Mouse (Mus musculus) kidney, postnatal 10 days (tissue): ENCODE results near the gene Tmem151a.
"Not testable (repeated sequence)": the region's sequence is repeated elsewhere in the genome, so short reads cannot be mapped to it uniquely, and the experiment has no call there.

Source experiments
- DNase-seq: peaks from one replicate; pipeline ENCODE4 v3.0.0; 2021; ENCODE audit warnings: mixed read lengths

Tmem151a gene

DNA sequence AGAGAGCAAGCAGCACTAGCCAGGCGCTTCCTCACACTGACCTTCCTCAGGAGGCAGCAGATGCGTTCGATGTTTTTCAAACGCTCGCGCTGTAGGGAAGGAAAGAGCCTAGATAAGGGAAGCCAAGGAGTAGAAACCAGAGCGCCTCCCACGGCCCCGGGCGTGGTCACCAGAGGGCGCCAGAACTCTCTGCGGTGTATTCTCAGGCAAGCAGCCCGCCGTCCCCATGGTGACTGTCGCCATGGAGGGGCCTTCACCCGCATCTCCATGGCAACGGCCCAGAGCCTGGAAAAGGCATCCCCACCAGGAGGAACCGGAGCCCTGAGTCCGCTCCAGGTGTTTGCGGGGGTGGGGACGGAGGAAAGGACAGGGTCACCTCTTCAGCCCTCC lies 8.9 kb upstream of the Tmem151a start:
- peak; percentile 97 for DNase-seq

DNA sequence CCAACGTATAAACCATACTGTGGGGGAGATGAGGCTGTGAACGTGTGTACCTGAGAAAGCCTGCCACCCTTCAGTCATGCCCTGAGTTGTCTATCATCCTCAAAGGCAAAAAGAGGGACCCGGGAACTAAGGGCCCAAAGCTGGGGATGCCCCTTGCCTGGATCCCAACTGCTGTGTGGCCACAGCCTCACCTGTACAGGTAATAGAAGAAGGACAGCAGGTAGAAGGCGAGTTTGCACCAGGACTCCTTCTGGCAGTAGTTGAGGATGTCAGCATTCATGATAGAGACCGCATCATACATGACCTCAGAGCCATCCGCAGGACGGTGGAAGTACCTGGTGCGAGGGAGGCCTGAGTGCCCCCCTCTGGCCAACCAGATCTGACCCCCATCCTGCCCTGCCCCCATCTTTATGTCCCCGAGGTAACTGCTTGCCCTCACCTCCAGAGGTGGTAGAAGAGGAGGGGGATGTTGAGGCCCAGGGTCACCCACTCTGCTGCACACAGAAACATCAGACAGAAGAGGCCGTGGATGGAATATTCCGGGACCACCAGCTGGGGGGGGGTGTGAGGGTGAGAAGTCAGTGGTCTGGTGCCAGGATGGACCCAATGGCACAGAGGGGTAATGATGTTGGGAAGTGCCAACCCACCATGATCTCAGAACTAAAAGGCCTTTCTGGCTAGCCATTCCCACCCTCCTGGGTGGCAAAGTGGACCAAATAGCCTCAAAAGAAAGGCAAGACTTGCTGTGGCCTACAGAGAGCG lies 8.3 kb upstream of the Tmem151a start:
- DNase-seq = peak; percentile 27

DNA sequence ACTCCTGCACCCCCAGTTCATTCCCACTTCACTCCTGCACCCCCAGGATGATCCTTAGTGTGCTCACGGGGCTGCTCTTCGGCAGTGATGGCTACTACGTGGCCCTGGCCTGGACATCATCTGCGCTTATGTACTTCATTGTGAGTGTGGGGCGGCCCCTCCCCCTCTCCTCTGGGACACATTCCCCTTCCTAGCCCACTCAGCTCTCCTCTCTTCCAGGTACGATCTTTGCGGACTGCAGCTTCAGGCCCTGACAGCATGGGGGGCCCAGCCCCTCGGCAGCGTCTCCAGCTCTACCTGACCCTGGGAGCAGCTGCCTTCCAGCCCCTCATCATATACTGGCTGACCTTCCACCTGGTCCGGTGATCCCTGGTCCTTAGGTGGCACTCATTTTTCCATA lies 6.8 kb upstream of the Tmem151a start:
- peak; percentile 14 for DNase-seq

DNA sequence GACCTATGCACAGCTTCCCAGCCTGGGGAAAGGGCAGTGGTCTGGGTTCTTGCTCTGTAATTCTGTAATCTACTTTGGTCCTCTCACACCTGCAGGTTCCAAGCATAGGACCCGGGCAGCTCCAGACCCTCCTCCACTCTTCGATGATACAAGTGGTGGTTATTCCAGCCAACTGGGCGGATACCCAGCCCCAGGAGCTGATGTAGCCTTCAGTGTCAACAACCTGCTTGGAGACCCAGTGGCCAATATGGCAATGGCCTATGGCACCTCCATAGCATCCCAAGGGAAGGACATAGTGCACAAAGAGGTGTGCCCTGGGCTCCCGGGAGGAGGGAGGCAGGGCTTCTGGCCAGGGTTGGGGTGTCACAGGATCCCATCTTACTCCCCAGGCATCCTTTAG lies 4.0 kb upstream of the Tmem151a start:
- peak; percentile 7 for DNase-seq

- DNase-seq = peak; percentile 97
These were observed 2.8 kb upstream of the Tmem151a start, which contains the start of gene Yif1a for GRCm38 (mm10) chr19:5087884-5088728. Gene Yif1a (plus strand): TSS chr19:5088538.

DNA sequence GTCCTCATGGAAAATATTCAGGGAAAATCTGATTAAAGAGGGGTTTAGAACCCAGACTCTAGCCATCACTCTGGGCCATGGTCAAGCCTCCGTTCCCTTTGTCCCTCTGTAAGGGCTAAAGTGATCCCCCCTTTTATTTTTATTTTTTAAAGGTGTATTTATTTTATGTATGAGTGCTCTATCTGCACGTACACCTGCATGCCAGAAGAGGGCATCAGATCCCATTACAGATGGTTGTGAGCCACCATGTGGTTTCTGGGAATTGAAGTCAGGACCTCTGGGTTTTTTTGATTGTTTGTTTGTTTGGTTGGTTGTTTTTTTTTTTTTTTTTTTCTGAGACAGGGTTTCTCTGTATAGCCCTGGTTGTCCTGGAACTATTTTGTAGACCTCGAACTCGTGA lies 1.2 kb upstream of the Tmem151a start:
- DNase-seq = not testable (repeated sequence)

GRCm38 (mm10) chr19:5084834-5085144 lies 542 bp downstream of the Tmem151a start:
- no peak for DNase-seq

DNA sequence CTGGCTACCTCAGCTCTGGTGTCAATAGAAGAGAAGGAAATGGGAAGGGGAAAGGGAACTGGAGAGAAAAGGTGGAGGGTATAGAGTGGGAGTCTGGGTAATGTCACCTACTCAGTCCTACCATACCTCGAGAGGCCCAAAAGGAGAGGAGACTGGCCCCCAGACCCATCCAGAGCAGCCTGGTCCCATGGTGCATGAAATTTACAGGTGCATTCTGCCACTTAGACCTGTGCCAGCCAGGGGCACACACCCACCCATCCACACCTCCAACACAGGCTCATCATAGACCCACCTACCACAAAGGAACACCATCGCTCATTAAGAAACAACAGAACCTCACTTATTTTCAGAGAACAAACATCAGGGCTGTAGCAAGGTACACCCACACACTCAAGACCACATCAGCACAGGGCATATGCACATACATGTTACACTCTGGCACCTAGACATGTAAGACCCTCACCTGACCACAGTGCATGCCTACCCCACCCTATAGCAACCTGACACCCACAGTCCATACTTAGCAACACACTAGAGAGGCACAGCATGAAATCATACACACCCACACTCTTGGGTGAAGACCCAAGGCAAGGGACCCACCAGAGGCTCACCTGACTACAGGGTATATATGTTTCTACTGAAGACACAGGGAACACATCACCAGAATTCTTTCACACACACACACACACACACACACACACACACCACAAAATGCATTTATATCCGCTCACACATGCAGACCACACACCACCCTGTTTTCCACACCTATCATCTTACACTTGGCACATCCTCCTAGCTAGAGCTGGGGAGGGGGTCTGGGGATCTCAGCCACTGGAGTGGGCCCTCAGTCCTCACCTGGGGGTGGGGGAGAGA lies 1.1 kb downstream of the Tmem151a start:
- no peak for DNase-seq

GRCm38 (mm10) chr19:5082596-5082995 lies 2.7 kb downstream of the Tmem151a start:
- DNase-seq = no peak

- DNase-seq = no peak
These were observed 3.3 kb downstream of the Tmem151a start for GRCm38 (mm10) chr19:5082005-5082404.

DNA sequence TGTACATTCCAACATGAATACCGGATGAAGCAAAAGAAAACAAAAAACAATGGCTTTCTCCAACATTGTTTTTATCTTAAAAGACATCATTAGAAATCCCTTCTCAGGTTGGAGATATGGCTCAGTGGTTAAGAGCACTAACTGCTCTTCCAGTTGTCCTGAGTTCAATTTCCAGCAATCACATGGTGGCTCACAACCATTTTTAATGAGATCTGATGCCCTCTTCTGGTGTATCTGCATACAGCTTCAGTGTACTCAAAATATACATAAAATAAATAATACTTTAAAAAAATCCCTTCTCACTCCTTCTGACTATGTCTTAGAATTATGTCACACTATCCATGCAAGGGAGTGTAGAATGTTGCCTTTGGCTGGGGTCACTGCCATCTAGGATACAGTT lies 6.1 kb downstream of the Tmem151a start:
- DNase-seq = no peak

DNA sequence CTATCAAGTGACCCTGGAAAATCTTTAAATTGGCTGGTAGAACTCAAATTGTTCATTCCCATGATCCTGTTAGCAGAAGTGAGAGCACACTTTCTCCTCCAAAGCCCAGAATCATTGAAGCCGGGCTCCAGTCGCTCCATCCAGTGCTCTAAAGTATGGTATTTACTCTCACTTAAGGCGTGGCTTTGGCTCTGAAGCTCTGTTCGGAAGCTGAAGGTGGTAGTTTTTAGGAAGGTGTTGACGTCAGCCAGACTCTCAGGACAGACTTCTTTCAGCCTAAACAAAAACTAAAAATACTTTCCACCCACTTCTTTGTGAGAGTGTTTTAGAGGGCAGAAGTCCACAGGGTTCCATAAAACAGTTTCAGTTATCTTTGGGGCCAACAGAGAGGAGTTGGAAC lies 11.8 kb downstream of the Tmem151a start:
- DNase-seq = no peak

DNA sequence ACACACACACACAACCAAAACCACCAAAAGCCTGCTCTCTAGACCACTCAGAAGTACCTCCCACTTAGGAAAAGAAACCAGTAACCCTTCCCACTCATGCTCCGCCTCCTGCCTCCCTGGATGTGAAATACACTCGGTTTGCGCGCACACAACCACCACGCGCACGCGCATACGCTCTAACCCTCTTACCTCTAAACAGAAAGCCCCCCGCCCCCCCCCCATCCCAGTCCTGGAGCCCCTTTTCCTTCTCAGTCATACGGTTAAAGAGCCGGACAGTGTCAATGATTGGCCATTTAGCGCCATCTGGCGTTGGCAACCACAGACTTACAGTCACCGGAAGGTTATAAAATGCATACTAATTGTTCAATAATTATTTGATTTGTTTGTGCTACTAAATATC lies 12.3 kb downstream of the Tmem151a start:
- DNase-seq = peak; percentile 84

- peak; percentile 57 for DNase-seq
These were observed 12.8 kb downstream of the Tmem151a start for GRCm38 (mm10) chr19:5072389-5073019.

DNA sequence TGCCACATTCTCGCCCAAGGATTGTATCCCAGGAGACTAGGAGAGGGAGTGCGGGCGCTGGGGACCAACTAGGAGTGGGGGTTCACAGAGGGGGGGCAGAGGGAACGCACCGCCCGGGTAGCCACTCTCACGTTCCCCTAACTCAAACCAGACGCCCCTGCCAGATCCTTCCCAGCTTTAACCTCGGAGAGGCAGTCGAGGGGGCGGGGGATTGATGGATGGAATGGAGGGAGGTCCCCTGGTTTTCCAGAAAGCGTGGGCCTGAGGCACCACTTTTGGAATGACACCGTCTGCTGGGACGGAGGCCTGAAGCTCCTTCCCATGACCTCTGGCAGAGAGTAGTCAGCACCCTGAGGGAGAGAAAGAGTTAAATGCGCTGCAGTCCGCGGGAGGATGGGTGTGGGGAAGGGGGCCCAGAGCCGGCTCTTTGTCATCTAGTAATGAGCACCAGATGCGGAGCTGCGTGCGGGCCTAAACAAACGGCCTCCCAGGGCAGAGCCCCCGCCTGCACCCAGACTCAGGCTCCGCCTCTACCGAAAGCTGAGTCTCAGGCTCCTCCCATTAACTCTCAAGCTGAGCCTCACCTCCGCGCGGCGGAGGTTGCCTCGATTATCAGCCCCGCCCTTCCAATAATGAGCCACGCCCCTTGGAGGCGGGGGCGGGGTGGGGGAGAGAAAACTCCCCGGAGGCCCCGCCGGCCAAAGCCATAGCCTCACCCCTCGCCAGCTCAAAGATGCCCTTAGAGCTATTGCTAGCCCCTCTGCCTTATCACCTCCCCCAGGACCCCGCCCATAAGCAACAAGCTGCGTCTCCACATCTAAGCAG lies 13.6 kb downstream of the Tmem151a start:
- DNase-seq = peak; percentile 87

GRCm38 (mm10) chr19:5071077-5071476 lies 14.3 kb downstream of the Tmem151a start:
- no peak for DNase-seq

DNA sequence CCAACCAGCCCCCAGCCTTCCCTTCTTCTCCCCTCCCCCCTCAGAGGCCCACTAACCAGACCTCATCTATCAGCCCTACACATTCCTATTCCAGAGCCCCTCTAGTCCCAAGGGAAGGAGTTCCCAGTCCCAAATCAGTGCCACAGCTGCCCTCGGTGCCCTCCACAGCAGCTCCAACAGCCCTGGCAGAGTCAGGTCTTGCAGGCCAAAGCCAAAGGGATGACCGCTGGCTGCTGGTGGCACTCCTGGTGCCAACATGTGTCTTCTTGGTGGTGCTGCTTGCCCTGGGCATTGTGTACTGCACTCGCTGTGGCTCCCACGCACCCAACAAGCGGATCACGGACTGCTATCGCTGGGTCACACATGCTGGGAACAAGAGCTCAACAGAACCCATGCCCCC lies 15.4 kb downstream of the Tmem151a start:
- DNase-seq = no peak

GRCm38 (mm10) chr19:5069486-5069885 lies 15.8 kb downstream of the Tmem151a start:
- DNase-seq = no peak

- peak; percentile 62 for DNase-seq
These were observed 16.6 kb downstream of the Tmem151a start for GRCm38 (mm10) chr19:5068570-5069234.

- peak; percentile 92 for DNase-seq
These were observed 17.3 kb downstream of the Tmem151a start, which contains the start of gene Cd248 for GRCm38 (mm10) chr19:5067867-5068569. Gene Cd248 (plus strand): TSS chr19:5068078.
